Mouse (Mus musculus) midbrain, embryonic 15.5 days (tissue): Measurements from ENCODE around the gene Fam50b. TPM values are rescaled to one million over a fixed set of nuclear protein-coding genes. Genes with fewer than 3 reads are reported as not detected.

Experiments used
- ATAC-seq: fragments of 200-750 bp; cut with Nextera tagmentation; replicated peaks from 2 replicates; pipeline ENCODE4 v1.8.0; 2017; ENCODE audit warnings: moderate TSS enrichment
- H3K27ac ChIP-seq: fragments of 300-500 bp; sonication (generic); 2 replicates; pipeline ENCODE4 v1.5.1; 2015; ENCODE audit warnings: mild to moderate bottlenecking, inconsistent platforms
- H3K27me3 ChIP-seq: fragments of 300-500 bp; sonication (generic); replicated peaks from 2 replicates; pipeline ENCODE4 v1.6.1; 2015; ENCODE audit warnings: inconsistent platforms
- H3K36me3 ChIP-seq: fragments of 300-500 bp; sonication (generic); replicated peaks from 2 replicates; pipeline ENCODE4 v1.6.1; 2015; ENCODE audit warnings: inconsistent platforms
- H3K4me1 ChIP-seq: fragments of 300-500 bp; sonication (generic); 2 replicates; pipeline ENCODE4 v1.6.1; 2015; ENCODE audit warnings: inconsistent platforms
- H3K4me2 ChIP-seq: fragments of 300-500 bp; sonication (generic); 2 replicates; pipeline ENCODE4 v1.6.1; 2015; ENCODE audit warnings: inconsistent platforms, mild to moderate bottlenecking, moderate library complexity
- H3K4me3 ChIP-seq: fragments of 300-500 bp; sonication (generic); 2 replicates; pipeline ENCODE4 v1.5.1; 2015; ENCODE audit warnings: mild to moderate bottlenecking, inconsistent platforms
- H3K9ac ChIP-seq: fragments of 300-500 bp; sonication (generic); 2 replicates; pipeline ENCODE4 v1.6.1; 2015; ENCODE audit warnings: mild to moderate bottlenecking, inconsistent platforms
- H3K9me3 ChIP-seq: fragments of 300-500 bp; sonication (generic); 2 replicates; pipeline ENCODE4 v1.6.1; 2016; ENCODE audit warnings: inconsistent platforms
- WGBS: fragments of 180-500 bp; shearing (Covaris S2); methylation state at CpG from one replicate; pipeline ENCODE4 v1.1.7; 2015; ENCODE audit warnings: mixed read lengths; 5-methylcytosine and 5-hydroxymethylcytosine counted together
- polyA plus RNA-seq: library from polyadenylated mRNA; unstranded; fragments of >200 nt; fragmentation: Nextera tagmentation; extraction: Ambion mirVana; gene quantifications from 2 replicates; pipeline ENCODE4 v1.2.1, GENCODE M21; 2015

Gene Fam50b
- polyA plus RNA-seq, result 0.13 TPM in 1 of 2 replicates, not detected in the other

DNA sequence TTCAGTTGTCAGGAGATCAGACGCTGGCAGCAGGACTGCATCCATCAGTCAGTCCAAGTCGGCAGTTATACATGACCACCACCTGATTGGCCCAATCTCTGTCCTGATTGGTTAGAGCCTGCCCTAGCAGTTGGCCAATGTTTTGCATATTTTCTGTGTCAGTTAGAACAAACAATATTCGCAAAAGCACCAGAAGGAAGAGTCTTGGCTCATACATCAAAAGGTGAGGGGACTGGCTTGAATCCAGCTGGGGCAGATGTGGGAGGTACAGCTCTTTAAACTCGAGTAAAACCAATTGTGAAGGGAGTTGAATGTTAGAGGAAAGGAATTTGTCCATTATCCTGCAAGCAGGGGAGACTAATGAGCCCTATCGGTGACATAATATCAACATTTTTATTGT is at the start of gene Fam50b:
Fam50b (plus strand) TSS at position 165 of the 400 bp plus-strand sequence.
- peak; percentile 54 for ATAC-seq
- Histone ChIP-seq H3K27me3 (no peaks in the 10 kb centered on the region), H3K4me3 (no peak within 1 kb of the TSS), H3K27ac (no peak within 1 kb of the TSS; the same call in 1 of the 2 replicates), H3K4me2 (no peak within 1 kb of the TSS), H3K9ac (no peak within 1 kb of the TSS), H3K36me3 (no peaks in the 10 kb centered on the region), H3K9me3 (no peaks in the 10 kb centered on the region), H3K4me1 (peaks cover 7% of the 10 kb centered on the region)
- 33% methylated on average over 5 of the region's 5 CpGs for WGBS

- no peak overlapping the region for H3K27ac ChIP-seq
- H3K9me3 ChIP-seq, result no peaks in the 10 kb centered on the region
- 71% methylated on average over 7 of the region's 7 CpGs for WGBS
- H3K27me3 ChIP-seq, result no peaks in the 10 kb centered on the region
- H3K4me1 ChIP-seq, result no peaks in the 10 kb centered on the region
- ATAC-seq, result no peak
- H3K4me3 ChIP-seq, result no peak overlapping the region
- H3K9ac ChIP-seq, result no peak overlapping the region
- no peaks in the 10 kb centered on the region for H3K36me3 ChIP-seq
- no peak overlapping the region for H3K4me2 ChIP-seq
Observed at GRCm38 (mm10) chr13:34685008-34685765, 49.5 kb upstream of the Fam50b start.

- H3K27ac ChIP-seq, result no peak overlapping the region
- no peaks in the 10 kb centered on the region for H3K27me3 ChIP-seq
- H3K4me3 ChIP-seq, result no peak overlapping the region
- H3K9me3 ChIP-seq, result no peaks in the 10 kb centered on the region
- H3K4me1 ChIP-seq, result no peaks in the 10 kb centered on the region
- H3K4me2 ChIP-seq, result no peak overlapping the region
- no peak overlapping the region for H3K9ac ChIP-seq
- 88% methylated on average over 1 of the region's 1 CpGs for WGBS
- no peak for ATAC-seq
- no peaks in the 10 kb centered on the region for H3K36me3 ChIP-seq
Observed at GRCm38 (mm10) chr13:34691049-34691448, 43.6 kb upstream of the Fam50b start.

DNA sequence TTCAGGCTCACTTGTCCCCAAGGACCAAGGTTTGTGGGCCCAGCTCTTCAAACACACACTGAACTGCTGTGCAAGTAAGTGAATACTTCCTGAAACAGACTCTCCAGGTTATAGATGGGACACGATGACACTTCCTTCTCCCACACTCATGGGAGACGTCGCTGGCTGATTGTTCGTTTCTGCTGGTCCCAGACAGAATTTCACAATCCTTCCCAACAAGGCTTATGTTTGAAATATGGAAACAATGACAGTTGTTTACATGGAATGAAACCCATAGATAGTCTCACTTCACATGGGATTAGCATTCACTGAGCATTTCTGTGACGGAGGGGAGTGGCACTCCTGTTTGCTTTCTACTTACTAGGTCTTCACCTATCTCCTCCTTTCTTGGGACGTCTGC is 41.5 kb upstream of the Fam50b start:
- Histone ChIP-seq H3K27me3 (no peaks in the 10 kb centered on the region), H3K9ac (no peak overlapping the region), H3K9me3 (no peaks in the 10 kb centered on the region), H3K4me2 (no peak overlapping the region), H3K27ac (no peak overlapping the region), H3K36me3 (no peaks in the 10 kb centered on the region), H3K4me1 (no peaks in the 10 kb centered on the region), H3K4me3 (no peak overlapping the region)
- ATAC-seq, result no peak
- WGBS, result 79% methylated on average over 6 of the region's 6 CpGs

DNA sequence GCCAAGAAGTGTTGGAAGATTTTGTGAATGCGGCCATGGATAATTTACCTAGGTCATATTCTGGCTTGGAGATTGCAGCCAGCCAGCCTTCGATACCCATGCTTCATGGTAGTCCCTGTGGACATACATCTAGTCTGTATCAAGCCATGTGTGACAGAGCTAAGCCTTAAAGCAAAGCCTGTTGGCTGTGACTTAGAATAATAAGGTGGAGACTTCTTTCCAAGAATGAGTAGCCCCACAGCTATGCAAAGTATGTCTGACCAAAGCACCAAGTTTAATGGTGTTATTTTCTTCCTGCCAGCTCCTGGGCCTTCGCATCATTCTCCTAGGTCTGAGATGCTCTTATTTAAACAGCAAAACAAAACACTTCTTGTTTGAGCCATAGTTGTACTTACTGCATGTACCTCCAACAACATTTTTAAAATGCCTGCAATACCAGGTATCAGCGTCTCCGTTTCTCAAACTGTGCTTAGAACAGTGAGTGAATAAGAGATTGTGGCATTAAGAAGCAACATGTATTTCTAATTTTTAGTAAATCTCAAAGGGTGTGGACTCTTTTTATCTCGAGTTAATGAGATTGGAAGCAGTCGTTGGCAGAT is 37.8 kb upstream of the Fam50b start:
- Histone ChIP-seq H3K4me1 (0 out of 2 replicates have a peak, but pooled peaks cover 5% of the 10 kb centered on the region), H3K27ac (no peak overlapping the region), H3K9me3 (no peaks in the 10 kb centered on the region), H3K4me3 (no peak overlapping the region), H3K27me3 (no peaks in the 10 kb centered on the region), H3K36me3 (no peaks in the 10 kb centered on the region), H3K4me2 (no peak overlapping the region), H3K9ac (no peak overlapping the region)
- ATAC-seq, result no peak
- WGBS, result 84% methylated on average over 7 of the region's 7 CpGs

DNA sequence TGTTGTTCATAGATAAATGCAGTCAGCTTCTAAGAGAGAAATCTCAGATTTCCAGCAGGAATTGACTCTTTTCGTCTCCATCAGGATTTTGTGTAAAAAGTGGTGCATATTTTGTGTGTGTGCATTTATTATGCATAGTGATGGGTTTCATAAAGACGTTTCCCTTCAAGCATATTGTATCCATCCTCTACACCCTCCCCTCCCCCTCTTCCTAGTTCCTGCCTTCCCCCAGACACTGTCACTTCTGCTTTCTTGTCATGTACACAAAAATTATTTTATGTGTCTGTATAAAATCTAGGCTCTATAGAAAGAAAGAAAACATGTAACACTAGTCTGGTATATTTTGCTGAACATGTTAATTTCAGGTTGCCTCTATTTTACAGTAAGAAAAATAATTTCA is 34.6 kb upstream of the Fam50b start:
- no peak overlapping the region for H3K9ac ChIP-seq
- no peaks in the 10 kb centered on the region for H3K27me3 ChIP-seq
- H3K27ac ChIP-seq, result no peak overlapping the region
- H3K9me3 ChIP-seq, result no peaks in the 10 kb centered on the region
- 0 out of 2 replicates have a peak, but pooled peaks cover 5% of the 10 kb centered on the region for H3K4me1 ChIP-seq
- no peak for ATAC-seq
- 53% methylated on average over 2 of the region's 2 CpGs for WGBS
- H3K4me2 ChIP-seq, result no peak overlapping the region
- H3K36me3 ChIP-seq, result no peaks in the 10 kb centered on the region
- H3K4me3 ChIP-seq, result no peak overlapping the region

DNA sequence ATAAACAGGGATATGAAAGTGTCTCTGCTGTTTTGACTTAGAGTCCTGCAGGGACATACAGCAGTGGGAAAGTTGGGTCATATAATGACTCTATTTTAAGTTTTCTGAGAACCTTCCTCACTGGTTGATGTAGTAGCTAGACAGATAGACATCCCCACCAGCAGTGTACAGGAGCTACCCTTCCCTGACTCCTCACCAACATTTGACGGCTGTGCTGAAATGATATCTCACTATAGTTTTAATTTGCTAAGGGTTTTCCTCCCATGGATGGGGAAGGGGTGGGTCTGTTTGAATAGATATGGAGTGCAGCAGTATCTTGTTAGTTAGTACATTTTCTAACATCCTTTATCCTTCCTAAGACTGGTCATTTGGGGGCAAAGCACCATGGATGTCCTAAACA is 34.0 kb upstream of the Fam50b start:
- Histone ChIP-seq H3K9me3 (no peaks in the 10 kb centered on the region), H3K27ac (no peak overlapping the region), H3K4me3 (no peak overlapping the region), H3K27me3 (no peaks in the 10 kb centered on the region), H3K36me3 (no peaks in the 10 kb centered on the region), H3K4me1 (0 out of 2 replicates have a peak, but pooled peaks cover 5% of the 10 kb centered on the region), H3K4me2 (no peak overlapping the region), H3K9ac (no peak overlapping the region)
- whole genome bisulfite sequencing, result 90% methylated on average over 1 of the region's 1 CpGs
- ATAC-seq, result no peak

DNA sequence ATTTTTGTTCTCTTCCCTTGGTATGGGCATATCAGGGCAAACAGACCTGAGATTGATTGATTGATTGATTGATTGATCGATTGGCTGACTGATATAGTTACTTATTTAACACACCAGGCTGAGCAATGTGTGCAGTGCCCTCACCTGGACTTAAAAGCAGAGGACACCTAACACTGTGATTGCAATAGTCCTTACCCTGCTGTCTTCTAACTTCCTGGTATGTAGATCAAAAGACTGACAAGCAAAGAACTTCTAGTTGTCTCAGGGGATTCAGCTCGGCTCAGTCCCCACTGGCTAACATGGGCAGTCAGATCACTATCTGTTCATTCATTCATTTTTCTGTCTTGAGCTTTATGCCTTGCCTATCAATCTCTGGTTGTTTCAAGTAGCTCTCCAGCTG is 31.3 kb upstream of the Fam50b start:
- H3K36me3 ChIP-seq, result no peaks in the 10 kb centered on the region
- no peak overlapping the region for H3K9ac ChIP-seq
- H3K27ac ChIP-seq, result no peak overlapping the region
- H3K4me3 ChIP-seq, result no peak overlapping the region
- 75% methylated on average over 2 of the region's 2 CpGs for WGBS
- no peaks in the 10 kb centered on the region for H3K27me3 ChIP-seq
- H3K4me2 ChIP-seq, result no peak overlapping the region
- no peak for ATAC-seq
- H3K9me3 ChIP-seq, result no peaks in the 10 kb centered on the region
- H3K4me1 ChIP-seq, result 0 out of 2 replicates have a peak, but pooled peaks cover 5% of the 10 kb centered on the region

- Histone ChIP-seq H3K9ac (no peak overlapping the region), H3K27ac (no peak overlapping the region), H3K4me2 (no peak overlapping the region), H3K27me3 (no peaks in the 10 kb centered on the region), H3K9me3 (no peaks in the 10 kb centered on the region), H3K4me1 (0 out of 2 replicates have a peak, but pooled peaks cover 5% of the 10 kb centered on the region), H3K4me3 (no peak overlapping the region), H3K36me3 (no peaks in the 10 kb centered on the region)
- ATAC-seq, result no peak
- 87% methylated on average over 1 of the region's 1 CpGs for WGBS
Observed at GRCm38 (mm10) chr13:34703795-34704194, 30.9 kb upstream of the Fam50b start.

DNA sequence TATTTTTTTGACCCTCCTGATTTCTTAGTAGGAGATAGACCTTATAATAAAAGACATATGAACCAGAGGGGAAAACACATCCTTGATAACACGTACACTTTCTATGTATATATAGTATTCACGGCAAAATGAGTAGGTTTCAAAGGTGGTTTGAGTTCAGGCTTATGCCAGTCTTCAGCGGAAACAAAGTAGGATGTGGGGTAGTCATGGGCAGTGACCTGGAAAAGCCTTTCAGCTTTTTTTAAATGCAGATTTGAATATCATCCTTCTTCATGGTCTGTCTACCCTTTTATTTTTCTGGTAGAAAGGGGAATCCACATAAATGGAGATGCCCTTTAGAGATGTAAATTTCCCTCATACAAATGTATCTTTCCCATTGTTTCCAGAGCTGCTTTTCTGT is 29.8 kb upstream of the Fam50b start:
- 30% methylated on average over 3 of the region's 3 CpGs for WGBS
- H3K9me3 ChIP-seq, result no peaks in the 10 kb centered on the region
- 0 out of 2 replicates have a peak, but pooled peaks cover 1% of the 10 kb centered on the region for H3K4me1 ChIP-seq
- no peak overlapping the region for H3K27ac ChIP-seq
- no peak for ATAC-seq
- H3K27me3 ChIP-seq, result no peaks in the 10 kb centered on the region
- H3K4me3 ChIP-seq, result no peak overlapping the region
- H3K4me2 ChIP-seq, result no peak overlapping the region
- H3K9ac ChIP-seq, result no peak overlapping the region
- no peaks in the 10 kb centered on the region for H3K36me3 ChIP-seq

DNA sequence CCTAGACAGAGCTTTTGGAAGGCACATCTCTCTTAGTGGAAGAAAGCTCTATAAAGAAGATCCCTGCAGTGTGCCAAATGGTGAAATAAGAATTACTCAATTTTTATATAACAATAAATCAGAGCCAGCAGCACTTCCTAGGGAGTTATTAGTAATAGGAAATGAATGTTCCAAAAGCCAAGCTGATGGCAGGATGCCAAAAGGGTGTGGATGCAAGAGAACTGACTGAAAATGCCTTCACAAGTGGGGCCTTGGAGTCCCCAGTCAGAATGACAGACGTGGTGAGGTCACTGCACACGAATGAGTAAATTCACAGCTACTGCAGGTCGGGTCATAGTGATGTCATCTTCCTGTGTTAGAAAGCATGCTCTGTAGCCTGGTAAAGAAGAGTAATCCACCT is 25.7 kb upstream of the Fam50b start:
- ATAC-seq, result no peak

DNA sequence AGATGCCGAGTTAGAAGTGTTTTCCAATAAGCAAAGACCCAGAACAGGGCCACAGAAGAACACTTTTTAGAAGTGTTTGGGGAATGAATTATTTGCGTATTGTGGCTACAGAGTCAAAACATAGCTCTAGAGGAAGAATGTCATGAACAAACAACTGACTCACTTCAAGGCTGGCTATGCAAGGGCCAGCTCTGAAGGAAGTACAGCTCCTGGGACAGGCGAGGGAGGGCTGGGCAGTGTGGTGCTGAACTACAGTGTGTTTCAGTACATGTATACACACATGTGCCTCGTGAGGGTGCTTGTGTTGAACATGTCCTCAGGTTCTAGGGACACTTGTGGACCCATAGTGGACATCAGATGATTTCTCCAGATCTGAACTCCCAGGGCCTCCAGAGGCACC is 25.1 kb upstream of the Fam50b start:
- no peak overlapping the region for H3K9ac ChIP-seq
- no peaks in the 10 kb centered on the region for H3K9me3 ChIP-seq
- no peak overlapping the region for H3K4me3 ChIP-seq
- H3K4me1 ChIP-seq, result no peaks in the 10 kb centered on the region
- H3K27ac ChIP-seq, result no peak overlapping the region
- no peak for ATAC-seq
- WGBS, result 87% methylated on average over 4 of the region's 4 CpGs
- no peaks in the 10 kb centered on the region for H3K27me3 ChIP-seq
- no peak overlapping the region for H3K4me2 ChIP-seq
- no peaks in the 10 kb centered on the region for H3K36me3 ChIP-seq

More for the DNA sequence above, 25.7 kb upstream of the Fam50b start:
- H3K9ac ChIP-seq, result no peak overlapping the region
- H3K27me3 ChIP-seq, result no peaks in the 10 kb centered on the region
- WGBS, result 69% methylated on average over 3 of the region's 3 CpGs
- H3K4me2 ChIP-seq, result no peak overlapping the region
- H3K4me1 ChIP-seq, result no peaks in the 10 kb centered on the region
- no peak overlapping the region for H3K4me3 ChIP-seq
- no peaks in the 10 kb centered on the region for H3K9me3 ChIP-seq
- no peak overlapping the region for H3K27ac ChIP-seq
- H3K36me3 ChIP-seq, result no peaks in the 10 kb centered on the region

DNA sequence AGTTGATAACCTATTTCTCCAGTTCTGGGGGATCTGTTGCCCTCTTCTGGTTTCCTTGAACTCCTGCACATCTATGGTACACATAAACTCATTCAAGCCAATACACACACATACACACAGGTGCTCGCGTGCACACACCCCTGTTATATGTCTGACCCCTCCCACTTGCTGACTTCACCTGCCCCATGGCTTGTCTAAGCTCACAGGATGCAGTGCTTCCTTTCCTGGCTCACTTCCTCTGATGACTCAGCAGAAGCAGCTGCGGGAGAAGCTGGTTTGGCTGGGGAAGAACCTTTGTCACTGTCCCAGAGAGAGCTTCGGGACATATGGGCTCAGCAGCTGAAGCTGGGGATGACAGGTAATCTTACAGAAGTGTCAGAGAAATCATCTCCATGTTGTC is 23.2 kb upstream of the Fam50b start:
- Histone ChIP-seq H3K36me3 (no peaks in the 10 kb centered on the region), H3K9me3 (no peaks in the 10 kb centered on the region), H3K4me3 (no peak overlapping the region), H3K27me3 (no peaks in the 10 kb centered on the region), H3K9ac (no peak overlapping the region), H3K27ac (no peak overlapping the region), H3K4me2 (no peak overlapping the region), H3K4me1 (no peaks in the 10 kb centered on the region)
- ATAC-seq, result no peak
- WGBS, result 96% methylated on average over 4 of the region's 4 CpGs
